Mouse (Mus musculus): Measurements from ENCODE around the gene Lrrc28.

The Lrrc28 gene

DNA sequence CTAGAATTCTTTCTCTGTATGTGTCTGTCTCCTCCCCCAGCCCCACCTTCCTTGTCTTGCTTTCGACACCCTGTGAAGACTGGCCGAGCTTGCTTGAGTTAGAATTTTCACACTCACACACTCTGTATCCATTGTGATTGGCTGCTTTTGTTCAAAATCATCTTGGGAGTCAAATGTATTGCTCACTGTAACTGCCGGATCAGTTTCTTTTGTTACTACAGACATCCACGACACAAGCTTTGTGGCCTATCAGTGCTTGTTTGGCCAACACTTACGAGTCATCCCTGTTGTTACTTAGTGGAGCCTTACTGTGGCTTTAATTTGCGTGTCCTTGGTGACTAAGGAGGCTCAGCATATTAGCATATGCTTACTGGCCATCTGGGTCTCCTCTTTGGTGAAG lies 56.3 kb downstream of the Lrrc28 start:
- no peak for DNase-seq

DNA sequence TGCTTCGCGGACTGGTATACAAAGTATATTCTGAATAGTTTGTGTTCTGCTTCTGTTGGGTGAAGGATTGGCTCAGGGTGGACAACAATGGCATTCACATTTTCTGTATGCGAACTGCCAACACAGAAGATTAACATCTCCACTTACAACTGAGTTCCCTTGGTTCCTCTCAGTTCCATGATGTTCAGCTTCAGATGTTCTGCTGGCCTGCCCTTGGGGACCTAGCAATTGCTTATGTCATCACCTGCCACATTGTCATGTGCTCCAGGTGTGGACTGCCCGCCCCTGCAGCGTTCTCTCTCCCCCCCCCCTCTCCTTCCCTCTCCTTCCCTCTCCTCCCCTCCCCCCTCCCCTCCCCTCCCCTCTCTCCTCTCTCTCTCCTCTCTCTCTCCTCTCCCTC lies 58.6 kb downstream of the Lrrc28 start:
- DNase-seq, result no peak

DNA sequence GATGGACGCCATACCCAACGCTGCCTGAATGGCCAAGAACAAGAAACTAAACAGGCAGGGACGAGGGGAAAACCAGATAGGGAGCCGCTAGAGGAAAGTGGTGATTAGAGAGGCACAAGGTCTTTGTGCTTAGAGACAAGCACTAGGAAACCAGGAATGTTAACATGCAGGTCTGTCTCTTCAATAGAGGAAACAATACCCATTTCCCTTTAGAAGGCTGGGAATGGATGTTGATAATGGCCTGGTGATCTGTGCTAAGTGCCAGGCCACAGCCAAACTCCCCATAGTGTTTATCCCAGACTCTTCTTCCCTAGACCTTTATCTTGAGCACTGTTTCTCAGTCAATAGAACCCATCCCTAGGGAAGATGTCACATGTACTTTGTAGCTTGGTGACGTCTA lies 61.2 kb downstream of the Lrrc28 start:
- no peak for DNase-seq

DNA sequence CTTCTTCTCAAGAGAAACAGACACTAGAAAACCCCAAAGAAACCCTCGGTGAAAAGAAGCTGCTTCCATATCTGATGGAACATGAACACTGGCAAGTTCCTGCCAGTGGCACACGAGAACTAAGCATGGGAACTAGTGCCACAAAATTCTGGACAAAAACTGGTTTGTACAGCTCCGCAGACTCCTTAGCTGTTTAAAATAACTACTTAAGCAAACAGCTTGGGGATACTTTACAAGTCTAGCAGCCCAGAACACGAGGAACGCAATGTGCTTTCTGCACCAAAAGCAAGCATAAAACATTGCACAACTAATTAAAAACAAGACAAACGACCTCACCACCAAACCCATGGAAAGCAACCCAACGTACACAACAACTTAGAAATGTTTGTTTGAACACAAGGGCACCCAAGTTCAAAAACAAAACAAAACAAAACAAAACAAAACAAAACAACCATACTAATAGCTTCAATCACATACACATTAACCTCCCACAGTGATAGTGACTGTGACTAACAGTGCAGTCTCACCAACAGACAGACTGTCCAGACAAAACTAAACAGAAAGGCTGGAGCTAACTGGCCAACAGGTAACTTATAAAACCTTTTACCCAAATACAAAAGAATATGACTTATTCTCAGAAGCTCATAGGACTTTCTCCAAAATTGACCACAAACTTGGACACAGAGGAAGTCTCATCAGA lies 66.1 kb downstream of the Lrrc28 start:
- no peak for DNase-seq

DNA sequence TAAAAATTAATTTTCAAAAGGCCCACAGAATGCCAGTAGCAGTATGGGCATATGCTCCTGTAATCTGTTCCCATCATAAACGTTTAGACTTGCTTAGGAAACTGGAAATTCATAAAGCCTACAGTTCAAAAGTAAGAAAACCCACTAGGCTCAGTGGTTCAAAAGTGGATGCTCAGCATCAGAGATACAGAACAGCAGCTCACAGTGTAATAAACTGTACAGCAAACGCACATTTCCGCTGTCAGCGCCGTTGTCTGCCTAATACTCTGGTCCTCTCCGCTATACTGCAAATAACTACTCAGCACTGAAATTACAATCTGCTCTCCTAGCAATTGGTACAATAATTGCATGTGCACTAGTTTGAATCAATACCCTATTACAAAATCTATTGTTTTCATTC lies 67.0 kb downstream of the Lrrc28 start:
- DNase-seq, result no peak

DNA sequence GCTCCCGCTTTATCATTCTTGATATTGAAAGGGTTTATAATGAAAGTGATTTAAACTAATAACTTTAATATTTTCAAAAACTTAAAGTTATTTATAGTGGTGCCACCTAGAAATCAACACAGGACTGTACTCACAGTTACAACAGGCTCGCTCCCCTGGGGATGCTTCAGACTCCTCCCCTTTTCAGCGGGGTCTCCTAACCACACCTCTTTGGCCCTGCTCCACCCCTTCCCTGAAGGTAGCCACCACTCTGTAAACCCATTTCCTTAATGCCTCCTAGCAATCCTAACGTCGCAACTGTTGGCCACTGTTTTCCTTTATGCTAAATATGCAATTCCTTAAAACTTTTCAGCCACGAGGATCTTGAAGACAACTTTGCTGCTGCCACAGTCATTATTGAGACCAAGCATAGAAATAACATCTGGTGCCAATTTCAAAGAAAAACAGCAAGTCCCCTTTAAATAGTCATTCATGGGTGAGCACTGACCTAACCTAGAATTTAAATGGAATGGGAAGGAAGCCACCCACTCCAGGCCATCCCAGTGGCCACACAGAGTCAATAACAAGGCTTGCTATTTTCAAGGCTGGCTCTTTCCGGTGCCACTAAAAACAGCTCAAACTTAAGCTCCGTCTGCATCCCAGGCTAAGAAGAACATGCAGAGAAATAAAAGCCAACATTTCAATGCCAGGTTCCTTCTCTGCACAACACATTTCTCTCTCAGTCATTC lies 78.4 kb downstream of the Lrrc28 start:
- DNase-seq, result peak; percentile 22

DNA sequence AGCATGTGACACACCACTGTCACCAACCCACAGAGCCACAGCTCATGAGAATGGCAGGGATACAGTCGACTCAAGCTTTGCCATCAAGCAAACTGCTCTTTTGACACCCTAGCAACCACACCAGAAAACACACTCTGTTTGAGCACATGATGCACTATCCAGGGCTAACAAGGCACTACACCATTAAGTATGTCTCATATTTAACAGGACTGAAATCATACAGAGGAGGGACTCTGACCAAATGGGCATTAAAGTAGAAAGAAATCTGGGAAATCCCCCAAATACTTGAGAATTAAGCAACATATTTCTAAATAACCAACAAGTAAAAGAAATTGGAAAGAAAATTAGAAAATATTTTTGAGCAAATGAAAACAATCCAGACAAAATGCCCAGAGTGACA lies 79.9 kb downstream of the Lrrc28 start:
- DNase-seq, result no peak

DNA sequence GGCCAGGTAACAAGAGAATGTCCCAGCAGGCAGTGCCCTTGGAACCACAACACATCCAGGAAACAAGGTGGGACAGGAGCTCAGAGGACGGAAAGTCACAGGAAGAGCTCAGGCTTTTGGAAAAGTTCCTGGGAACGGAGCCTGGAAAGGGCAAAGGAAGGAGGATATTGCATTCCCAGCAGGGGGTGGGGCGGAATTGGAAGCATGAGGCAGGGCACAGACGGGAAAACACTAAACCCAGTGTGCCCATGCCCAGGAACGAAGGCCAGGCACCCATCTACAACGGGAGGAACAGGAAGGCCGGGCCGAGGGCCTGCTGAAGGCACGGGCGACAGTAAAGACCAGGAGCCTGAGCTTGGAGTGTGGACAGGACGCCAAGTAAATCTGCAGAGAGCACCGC lies 82.9 kb downstream of the Lrrc28 start:
- peak; percentile 74 for DNase-seq

DNA sequence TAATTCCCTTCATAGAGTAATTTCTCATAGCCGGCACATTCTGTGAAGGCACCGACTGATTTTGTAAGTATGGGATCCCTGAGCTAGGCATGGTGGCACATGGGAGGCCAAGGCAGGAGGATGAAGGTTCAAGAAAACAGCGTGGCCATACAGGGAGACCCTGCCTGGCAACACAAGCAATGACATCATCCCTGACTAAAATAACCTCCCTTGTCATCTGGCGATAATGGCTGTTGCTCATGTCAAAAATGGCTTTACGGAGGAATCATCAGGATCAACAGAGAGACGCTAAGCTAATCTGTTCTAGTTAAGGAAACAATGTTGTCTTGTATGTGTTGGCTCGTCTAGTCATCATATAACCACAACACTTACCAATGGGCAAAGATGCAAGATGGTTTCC lies 85.6 kb downstream of the Lrrc28 start:
- no peak for DNase-seq

DNA sequence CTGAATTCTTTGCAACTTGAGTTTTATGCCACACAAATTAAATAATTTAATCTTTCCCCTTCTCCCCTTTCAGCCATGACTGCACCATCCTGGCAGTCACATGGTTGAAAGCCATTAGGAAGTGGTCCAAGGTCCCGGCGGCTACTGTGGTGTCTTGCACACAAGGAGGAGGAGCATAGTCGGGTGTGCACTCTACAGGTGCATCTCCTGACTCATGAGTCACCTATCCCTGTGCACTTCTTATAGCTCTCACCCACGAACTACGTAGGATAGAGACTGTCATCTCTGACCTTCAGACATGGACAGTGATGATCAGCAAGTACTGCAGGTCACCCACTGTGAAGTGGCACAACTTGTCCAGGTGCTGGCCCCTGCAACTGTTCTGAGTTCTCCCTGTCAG lies 86.8 kb downstream of the Lrrc28 start:
- DNase-seq, result no peak

DNA sequence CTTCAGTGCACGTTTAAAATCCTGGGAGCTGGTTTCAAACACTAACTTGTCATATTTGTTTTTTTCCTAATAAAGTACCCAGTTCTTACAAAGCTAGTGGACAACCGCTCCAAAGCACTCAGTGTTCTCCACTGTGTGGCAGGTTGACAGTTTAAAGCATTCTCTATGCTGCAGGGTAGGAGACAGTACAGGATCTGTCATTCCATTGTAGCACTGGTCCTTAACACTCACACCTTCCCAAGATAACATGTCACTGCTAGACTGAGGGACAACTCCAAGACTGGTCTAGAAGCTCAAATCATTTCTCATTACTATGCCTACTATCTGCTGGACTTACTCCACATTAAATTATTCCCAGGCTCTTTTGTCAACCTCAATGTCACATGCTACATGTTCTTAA lies 90.2 kb downstream of the Lrrc28 start:
- no peak for DNase-seq

DNA sequence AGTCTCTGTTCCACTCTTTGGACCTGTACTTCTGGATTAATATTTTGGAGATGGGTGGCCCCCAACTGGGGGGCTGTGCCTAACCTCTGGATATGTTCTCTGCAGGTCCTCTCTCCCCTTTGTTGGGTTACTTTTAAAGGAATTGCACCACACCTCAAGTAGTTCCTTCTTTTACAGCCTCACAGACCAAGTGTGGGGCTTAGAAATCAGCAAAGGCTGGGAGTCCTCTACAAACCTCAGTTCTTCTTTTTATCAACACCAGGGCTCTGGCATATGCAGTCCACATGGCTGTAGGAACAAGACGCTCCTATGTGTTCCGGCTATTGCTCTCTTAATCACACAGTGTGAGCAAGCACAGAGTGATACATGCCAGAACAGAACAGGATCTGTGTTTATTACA lies 93.8 kb downstream of the Lrrc28 start:
- no peak for DNase-seq

DNA sequence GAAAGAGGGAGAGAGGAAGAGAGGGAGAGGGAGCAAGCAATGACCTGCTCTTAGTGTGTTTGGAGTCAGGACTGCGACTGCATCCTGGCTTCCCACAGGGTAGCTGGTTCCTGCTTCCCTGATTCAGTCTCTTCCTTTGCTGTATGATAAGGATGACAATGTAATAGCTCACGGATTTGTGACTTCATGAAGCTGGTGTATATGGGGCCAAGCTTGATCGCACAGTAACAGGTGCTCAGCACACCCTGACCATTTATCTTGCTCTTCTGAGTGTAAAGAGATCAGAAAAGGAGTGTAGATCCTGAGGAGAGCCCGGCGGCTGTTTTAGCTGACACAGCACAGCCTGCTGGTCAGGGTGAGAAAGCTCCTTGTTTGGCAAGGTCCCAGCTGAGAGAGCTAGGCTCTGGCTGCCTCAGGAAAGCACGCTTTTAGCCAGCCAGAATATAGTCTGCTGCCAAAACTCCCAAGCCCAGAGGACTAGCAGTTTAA lies 96.0 kb downstream of the Lrrc28 start:
- DNase-seq, result peak; percentile 88

DNA sequence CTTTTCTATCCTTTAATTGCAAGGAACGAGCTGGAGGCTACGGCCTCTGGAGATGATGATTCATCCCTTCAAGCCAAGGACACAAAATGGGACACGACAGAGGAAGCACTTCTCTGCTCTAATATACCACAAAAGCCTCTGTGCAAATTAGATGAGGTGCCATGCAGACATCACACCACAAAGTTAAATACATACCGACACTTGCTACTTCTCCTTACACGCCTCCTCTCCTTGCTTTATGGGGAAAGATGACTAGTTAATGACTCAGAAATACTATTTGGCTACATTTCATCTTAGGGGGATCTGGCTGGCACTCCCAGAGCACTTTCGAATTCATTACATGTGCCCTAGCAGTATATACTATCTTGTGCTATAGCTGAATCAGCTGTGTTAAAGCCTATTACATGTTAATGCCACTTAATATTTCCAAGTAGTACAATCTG lies 96.4 kb downstream of the Lrrc28 start:
- DNase-seq, result no peak

DNA sequence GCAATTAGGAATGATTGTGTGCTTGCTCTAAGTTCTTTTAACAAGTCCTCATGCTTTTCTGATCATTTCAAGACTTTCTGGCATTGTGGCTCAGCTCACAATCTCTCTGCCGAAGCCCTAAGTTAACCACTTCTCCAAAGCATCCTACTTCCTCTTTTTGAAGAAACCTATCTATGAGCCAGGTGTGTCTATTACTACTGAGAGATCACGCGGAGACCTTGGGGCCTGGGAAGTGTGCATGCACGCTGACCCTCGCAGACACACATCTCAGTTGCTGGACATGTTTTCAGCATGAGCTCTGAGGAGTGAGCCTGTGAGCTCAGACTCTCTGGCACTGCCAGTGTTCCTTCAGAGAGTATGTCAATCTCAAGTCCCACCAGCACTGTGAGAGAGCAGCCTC lies 98.8 kb downstream of the Lrrc28 start:
- DNase-seq, result no peak

DNA sequence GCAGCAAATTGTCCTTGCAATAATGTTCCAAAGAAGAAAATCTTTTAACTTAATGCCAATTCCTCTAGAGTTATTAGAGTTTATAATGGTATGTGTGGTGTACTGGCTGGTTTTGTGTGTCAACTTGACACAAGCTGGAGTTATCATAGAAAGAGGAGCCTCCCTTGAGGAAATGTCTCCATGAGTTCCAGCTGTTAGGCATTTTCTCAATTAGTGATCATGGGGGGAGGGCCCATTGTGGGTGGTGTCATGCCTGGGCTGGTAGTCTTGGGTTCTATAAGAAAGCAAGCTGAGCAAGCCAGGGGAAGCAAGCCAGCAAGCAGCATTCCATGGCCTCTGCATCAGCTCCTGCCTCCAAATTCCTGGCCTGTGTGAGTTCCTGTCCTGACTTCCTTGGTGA lies 100.5 kb downstream of the Lrrc28 start:
- DNase-seq, result no peak

DNA sequence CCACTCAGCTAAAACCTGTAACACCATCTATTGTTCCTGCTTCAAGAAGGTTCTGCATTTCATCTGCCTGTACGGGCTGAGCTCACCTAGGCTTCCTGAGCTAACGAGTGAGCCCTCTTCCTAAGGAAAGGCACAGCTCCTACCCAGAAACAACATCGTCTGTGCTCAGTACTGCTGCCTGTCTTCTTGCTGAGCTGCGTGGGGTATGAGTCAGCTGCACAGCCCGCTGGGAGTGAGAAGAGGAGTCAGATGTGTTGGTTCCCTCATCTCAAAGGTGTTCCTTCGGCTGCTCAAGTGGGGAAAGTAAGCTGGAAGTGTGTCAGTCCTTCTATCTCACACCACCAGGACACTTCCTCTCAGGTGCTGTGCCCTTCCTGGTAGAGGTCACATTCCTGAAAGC lies 101.4 kb downstream of the Lrrc28 start:
- no peak for DNase-seq

DNA sequence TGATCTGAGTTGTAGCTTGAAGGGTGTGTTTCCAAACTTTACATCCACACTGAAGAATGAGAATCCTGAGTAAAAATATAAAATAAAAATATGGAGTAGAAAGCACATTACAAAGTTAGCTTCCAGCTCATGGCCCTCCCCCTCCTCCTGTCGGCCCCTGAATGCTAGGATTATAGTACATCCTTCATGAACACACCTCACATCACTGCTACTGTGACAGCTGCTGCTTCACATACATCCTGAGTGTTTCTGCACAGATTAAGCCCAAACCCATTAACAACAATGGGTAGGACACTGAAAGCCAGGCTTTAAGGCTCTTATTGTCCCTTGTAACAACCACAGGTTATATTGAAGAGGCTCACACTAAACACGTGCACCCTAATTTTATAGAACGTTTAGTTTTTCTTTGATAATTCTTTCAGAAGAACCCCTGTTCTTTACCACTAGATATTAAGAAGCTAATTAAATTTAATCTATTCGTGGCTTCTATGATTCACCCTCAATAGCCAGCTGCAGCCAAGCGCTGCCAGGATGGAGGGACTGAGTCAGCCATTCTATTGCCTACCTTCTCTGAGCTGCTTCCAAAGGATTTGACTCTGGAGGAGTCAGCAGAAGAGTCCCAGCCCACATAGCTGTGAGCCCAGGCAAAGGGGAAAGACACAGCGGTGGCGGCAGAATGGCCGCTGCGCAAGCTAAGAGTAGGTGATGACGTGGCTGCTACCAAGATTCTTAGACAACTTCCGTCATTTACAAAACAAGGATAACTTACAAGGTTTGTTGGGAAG lies 108.3 kb downstream of the Lrrc28 start:
- DNase-seq, result no peak

DNA sequence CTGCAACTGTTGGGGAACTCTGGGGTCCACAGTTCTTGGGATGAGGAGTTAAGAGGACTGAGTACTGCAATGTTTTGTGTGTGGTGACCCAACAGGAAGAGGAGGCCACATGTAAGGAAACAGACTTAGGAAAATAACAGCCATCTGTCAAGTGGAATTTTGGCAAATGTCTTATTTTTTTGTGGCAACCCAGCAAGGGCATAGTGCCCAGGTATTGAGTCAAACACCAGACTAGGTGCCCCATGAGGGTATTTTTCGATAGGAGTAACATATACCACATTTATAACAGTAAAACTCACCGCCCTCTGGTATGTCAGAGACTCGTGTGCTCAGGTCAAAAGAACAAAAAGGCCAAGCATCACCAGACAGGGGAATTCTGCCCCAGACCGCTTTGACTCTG lies 109.1 kb downstream of the Lrrc28 start:
- DNase-seq, result no peak

DNA sequence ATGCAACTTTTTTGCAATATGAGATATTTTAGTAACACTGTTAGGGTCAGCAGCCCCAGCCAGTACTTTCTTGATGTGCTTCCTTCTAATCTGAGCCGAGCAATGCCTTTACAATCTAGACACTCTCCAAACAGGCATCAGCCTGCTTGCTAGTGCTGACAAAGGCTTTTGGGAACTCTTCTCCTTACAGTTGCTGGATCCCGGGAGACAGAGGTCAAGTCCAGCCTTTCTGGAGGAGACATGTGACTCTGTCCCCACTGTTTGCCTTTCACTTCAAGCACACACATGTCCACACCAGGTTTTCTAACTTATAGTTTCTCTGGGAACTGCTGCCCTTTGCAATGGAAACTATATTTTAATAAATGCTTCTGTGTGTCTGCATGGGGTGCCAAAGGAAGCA lies 114.1 kb downstream of the Lrrc28 start:
- peak; percentile 29 for DNase-seq

DNA sequence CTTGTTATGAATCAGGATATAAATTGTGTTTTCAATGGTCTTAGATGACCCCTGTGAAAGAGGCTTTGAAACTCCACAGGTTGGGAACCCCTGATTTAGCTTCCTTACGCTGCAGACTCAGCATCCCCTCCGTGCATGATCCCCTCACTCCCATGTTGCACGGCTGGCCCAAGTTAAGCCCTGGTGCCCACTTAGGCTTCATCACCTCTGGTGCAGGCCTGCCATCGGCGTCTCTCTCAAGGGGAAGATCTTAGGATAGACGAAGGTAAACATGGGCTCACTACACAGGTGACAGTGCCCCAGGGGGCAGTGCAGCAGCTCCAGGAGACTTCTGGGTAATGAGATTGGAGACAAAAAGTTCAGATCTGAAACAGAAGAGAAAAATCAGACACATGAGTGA lies 115.7 kb downstream of the Lrrc28 start:
- DNase-seq, result no peak

DNA sequence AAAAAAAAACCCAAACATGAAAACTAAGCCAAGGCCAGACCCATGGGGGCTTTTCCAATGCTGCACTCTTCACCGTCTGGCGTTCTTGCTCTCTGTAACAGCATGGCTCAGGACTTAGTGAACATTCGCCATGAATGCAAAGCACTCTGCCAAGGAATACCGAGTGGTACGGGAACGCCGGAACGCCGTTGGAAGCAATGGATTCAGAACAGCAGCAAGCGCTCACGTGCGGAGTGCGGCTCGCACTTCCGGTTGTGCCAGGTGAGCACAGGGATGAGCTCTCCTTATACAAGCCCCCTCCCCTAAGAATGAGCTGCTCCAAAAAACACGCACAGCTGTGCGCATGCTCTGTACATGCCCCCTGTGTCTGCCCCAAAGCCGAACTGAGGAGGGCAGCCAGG lies 116.2 kb downstream of the Lrrc28 start:
- no peak for DNase-seq

DNA sequence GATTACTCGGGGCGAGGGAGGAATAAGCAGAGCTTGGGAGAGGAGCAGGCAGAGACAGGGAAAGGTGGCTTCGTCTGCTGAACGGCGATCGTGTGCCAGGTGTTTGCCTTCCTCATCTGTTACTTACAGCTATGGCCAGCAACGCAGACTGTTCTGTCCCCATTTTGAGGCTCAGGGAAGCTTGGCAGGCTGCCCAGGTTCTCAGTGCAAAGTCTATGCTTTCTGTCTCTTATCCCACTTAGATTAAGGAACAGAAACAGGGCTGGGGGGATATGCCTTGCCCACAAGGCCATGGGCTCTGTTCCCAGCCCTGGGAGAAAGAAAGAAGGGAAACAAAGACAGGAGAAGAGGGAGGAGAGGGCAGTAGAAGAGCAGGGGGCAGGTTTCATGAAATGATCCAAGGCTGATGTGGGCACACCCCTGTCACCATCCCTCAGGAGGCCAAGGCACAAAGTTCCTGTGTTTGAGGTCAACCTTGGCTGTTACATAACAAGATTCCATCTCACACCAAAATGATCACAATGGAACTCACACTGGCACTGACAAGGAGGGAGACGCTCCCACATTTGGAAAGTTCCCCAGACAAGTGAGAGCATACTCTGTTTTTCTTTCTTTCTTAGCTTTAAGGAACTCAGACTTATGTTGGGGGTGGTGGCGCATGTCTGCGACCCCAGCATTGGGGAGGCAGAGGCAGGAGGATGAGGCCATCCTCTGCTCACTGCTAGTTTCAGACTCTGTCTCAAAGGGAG lies 116.8 kb downstream of the Lrrc28 start:
- DNase-seq, result peak; percentile 81
